Mouse (Mus musculus) midbrain, embryonic 11.5 days (tissue): ENCODE data around the gene Tmem127. TPM values are rescaled to one million over a fixed set of nuclear protein-coding genes. Genes with fewer than 3 reads are reported as not detected.
"Not testable (repeated sequence)": the region's sequence is repeated elsewhere in the genome, so short reads cannot be mapped to it uniquely, and the experiment has no call there.

Source experiments
- ATAC-seq: fragments of 200-750 bp; cut with Nextera tagmentation; 2 replicates; pipeline ENCODE4 v1.8.0; 2017; ENCODE audit warnings: moderate TSS enrichment, moderate library complexity; ENCODE audit not compliant: low FRiP score
- DNase-seq: peaks from one replicate; pipeline ENCODE4 v3.0.0; 2015; ENCODE audit warnings: low spot score; ENCODE audit errors: missing footprints
- H3K27ac ChIP-seq: fragments of 300-500 bp; sonication (generic); 2 replicates; pipeline ENCODE4 v1.5.1; 2014; ENCODE audit warnings: low read depth, low read length
- H3K27me3 ChIP-seq: fragments of 300-500 bp; sonication (generic); 2 replicates; pipeline ENCODE4 v1.6.1; 2014; ENCODE audit warnings: mild to moderate bottlenecking, low read length, moderate library complexity, mixed read lengths; ENCODE audit not compliant: control insufficient read depth, insufficient read depth
- H3K36me3 ChIP-seq: fragments of 300-500 bp; sonication (generic); 2 replicates; pipeline ENCODE4 v1.6.1; 2014; ENCODE audit warnings: mild to moderate bottlenecking, low read length, moderate library complexity, mixed read lengths; ENCODE audit not compliant: control insufficient read depth, insufficient read depth
- H3K4me1 ChIP-seq: fragments of 300-500 bp; sonication (generic); 2 replicates; pipeline ENCODE4 v1.6.1; 2014; ENCODE audit warnings: low read length; ENCODE audit not compliant: control insufficient read depth, insufficient read depth
- H3K4me2 ChIP-seq: fragments of 300-500 bp; sonication (generic); 2 replicates; pipeline ENCODE4 v1.6.1; 2014; ENCODE audit warnings: mild to moderate bottlenecking, moderate library complexity
- H3K4me3 ChIP-seq: fragments of 300-500 bp; sonication (generic); 2 replicates; pipeline ENCODE4 v1.5.1; 2014; ENCODE audit warnings: low read depth, low read length
- H3K9ac ChIP-seq: fragments of 300-500 bp; sonication (generic); 2 replicates; pipeline ENCODE4 v1.6.1; 2014; ENCODE audit warnings: low read length
- H3K9me3 ChIP-seq: fragments of 300-500 bp; sonication (generic); 2 replicates; pipeline ENCODE4 v1.6.1; 2016; ENCODE audit warnings: low read length; ENCODE audit not compliant: control insufficient read depth
- WGBS: fragments of 180-500 bp; shearing (Covaris S2); extraction: QIAGEN DNeasy Blood & Tissue Kit; methylation state at CpG from one replicate; pipeline ENCODE4 v1.1.7; 2014; 5-methylcytosine and 5-hydroxymethylcytosine counted together
- polyA plus RNA-seq: library from polyadenylated mRNA; unstranded; fragments of >200 nt; fragmentation: Nextera tagmentation; extraction: Ambion mirVana; gene quantifications from 2 replicates; pipeline ENCODE4 v1.2.1, GENCODE M21; 2014

Tmem127 gene
- polyA plus RNA-seq, 1 experiment from 2014 or later, result 24.6 TPM

DNA sequence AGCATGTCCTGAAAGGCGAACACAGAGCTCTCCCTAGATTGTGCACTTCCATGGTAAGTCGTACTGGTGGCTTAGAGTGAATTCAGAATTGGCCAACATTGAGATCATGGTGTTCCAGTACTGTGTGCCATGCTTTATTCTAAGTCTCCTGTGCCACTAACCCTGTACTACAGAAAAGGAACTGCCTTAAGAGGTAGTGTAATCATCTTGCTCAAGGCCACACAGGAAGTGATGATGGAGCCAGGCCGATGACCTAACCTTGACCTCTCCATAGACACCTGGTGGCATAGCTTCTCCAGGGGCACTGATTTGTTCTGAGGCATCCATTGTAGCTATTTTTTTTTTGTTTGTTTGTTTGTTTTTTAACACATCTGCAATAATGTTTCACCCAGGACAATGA is 54.2 kb downstream of the Tmem127 start:
- Histone ChIP-seq H3K4me1 (no peaks in the 10 kb centered on the region), H3K27ac (no peak overlapping the region), H3K4me2 (no peak overlapping the region), H3K36me3 (peaks cover 16% of the 10 kb centered on the region), H3K4me3 (no peak overlapping the region), H3K9me3 (no peaks in the 10 kb centered on the region), H3K27me3 (no peaks in the 10 kb centered on the region), H3K9ac (no peak overlapping the region)
- no peak for ATAC-seq
- no peak for DNase-seq
- WGBS, result 91% methylated on average over 3 of the region's 3 CpGs

DNA sequence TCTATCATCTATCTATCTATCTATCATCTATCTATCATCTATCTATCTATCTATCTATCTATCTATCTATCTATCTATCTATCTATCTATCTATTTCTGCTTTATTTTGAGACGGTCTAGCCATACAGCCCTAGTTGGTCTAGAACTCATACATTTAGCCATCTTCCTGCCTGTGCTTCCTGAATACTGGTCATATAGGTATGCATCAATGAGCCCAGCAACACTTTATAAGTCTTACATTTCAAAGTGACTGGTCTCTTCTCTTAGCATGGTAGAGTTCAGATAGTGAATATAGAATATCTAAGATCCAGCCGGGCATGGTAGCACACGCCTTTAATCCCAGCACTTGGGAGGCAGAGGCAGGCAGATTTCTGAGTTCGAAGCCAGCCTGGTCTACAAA is 56.5 kb downstream of the Tmem127 start:
- H3K9me3 ChIP-seq, H3K36me3 ChIP-seq, ATAC-seq, H3K27me3 ChIP-seq, H3K9ac ChIP-seq, H3K4me1 ChIP-seq, H3K4me2 ChIP-seq, DNase-seq, H3K4me3 ChIP-seq, H3K27ac ChIP-seq: not testable (repeated sequence)
- WGBS, result 97% methylated on average over 4 of the region's 4 CpGs

DNA sequence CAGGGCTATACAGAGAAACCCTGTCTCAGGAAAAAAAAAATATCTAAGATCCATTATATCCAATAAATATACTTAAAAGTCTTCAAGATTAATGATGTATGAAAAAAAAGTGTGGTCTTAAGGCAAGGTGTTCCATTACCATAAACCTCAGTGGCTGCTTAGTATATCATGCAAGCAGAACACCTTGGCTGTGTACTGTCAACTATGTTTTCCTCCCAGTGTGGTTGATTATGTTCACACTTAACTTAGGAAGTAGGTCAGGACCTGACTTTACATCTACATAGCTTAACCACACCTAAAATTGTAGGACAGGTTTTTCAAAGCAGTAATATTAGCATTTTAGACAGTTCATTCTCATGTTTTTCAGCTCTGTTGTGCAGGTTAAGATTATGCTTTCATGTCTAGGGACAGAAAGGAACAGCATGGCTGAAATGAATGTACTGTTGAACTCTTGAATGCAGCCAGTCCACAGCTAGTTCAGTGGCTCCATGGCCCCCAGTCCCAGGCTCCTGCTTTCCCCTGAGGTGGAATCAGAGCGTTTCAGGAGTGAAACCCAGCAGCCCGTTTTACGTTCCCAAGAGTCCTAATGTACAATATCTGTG is 57.0 kb downstream of the Tmem127 start:
- Histone ChIP-seq H3K27me3 (no peaks in the 10 kb centered on the region), H3K9ac (no peak overlapping the region), H3K27ac (no peak overlapping the region), H3K4me1 (no peaks in the 10 kb centered on the region), H3K36me3 (0 out of 2 replicates have a peak, but pooled peaks cover 2% of the 10 kb centered on the region), H3K4me2 (no peak overlapping the region), H3K4me3 (no peak overlapping the region), H3K9me3 (no peaks in the 10 kb centered on the region)
- no peak for DNase-seq
- 84% methylated on average over 3 of the region's 3 CpGs for WGBS
- no peak for ATAC-seq

DNA sequence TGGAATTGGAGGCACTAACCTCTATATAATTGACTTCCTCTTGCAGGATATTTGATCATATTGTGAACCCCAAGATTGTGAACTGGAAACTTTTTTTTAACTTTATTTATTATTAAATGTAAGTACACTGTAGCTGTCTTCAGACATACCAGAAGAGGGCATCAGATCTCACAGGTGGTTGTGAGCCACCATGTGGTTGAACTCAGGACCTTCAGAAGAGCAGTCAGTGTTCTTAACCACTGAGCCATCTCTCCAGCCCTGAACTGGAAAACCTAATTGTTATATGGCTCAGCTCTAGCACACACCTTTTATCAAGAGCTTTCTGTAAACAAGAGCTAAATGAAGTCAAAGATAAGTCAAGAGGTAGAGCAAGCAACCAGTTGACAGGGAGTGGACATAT is 58.4 kb downstream of the Tmem127 start:
- no peaks in the 10 kb centered on the region for H3K36me3 ChIP-seq
- ATAC-seq, result no peak

DNA sequence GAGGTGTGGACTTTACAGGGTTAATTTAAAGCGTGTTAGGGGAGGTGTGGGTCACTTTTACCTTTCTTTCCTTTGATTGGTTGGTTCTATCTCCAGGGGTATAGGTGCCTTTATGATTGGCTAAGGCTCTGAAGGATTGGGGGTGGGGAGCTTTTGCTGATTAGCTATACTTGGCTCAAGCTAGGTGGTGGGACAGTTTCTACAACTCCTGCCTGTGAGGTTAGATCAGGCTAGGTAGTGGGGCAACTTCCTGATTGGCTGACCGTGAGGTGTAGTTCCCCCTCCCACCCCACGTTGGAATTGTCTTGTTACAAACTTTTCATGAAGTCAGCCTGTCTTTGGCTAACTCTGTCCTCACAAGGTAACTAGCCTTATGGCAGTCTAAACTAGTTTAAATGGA is 59.5 kb downstream of the Tmem127 start:
- no peaks in the 10 kb centered on the region for H3K9me3 ChIP-seq
- H3K36me3 ChIP-seq, result no peaks in the 10 kb centered on the region
- no peak overlapping the region for H3K4me3 ChIP-seq
- no peaks in the 10 kb centered on the region for H3K4me1 ChIP-seq
- 47% methylated on average over 3 of the region's 3 CpGs for WGBS
- H3K9ac ChIP-seq, result no peak overlapping the region
- H3K27me3 ChIP-seq, result no peaks in the 10 kb centered on the region
- no peak for ATAC-seq
- DNase-seq, result no peak
- no peak overlapping the region for H3K4me2 ChIP-seq
- no peak overlapping the region for H3K27ac ChIP-seq

More for the DNA sequence above, 58.4 kb downstream of the Tmem127 start:
- Histone ChIP-seq H3K4me2 (no peak overlapping the region), H3K4me1 (no peaks in the 10 kb centered on the region), H3K4me3 (no peak overlapping the region), H3K9me3 (no peaks in the 10 kb centered on the region), H3K27me3 (no peaks in the 10 kb centered on the region), H3K27ac (no peak overlapping the region), H3K9ac (no peak overlapping the region)
- DNase-seq, result no peak

DNA sequence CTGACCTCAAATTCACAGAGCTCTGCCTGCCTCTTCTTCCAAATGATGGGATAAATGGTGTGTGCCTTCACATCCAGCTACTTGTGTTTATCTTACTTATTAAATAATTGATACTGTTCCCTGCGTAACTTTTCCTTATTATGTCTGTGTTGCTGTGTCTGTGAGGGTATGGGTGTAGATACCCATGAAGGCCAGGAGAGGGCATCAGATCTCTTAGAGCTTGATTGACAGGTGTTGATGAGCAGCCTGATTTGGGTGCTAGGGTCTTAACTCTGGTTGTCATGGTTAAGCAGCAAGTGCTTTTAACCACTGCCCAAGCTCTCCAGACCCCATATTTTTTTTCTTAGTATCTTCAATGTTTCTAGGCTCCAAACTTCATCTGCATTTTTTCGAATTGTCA is 61.0 kb downstream of the Tmem127 start:
- Histone ChIP-seq H3K9ac (no peak overlapping the region), H3K4me2 (no peak overlapping the region), H3K27ac (no peak overlapping the region), H3K36me3 (no peaks in the 10 kb centered on the region), H3K9me3 (no peaks in the 10 kb centered on the region), H3K4me1 (no peaks in the 10 kb centered on the region), H3K27me3 (no peaks in the 10 kb centered on the region), H3K4me3 (no peak overlapping the region)
- ATAC-seq, result no peak
- WGBS, result 88% methylated on average over 2 of the region's 2 CpGs
- no peak for DNase-seq

DNA sequence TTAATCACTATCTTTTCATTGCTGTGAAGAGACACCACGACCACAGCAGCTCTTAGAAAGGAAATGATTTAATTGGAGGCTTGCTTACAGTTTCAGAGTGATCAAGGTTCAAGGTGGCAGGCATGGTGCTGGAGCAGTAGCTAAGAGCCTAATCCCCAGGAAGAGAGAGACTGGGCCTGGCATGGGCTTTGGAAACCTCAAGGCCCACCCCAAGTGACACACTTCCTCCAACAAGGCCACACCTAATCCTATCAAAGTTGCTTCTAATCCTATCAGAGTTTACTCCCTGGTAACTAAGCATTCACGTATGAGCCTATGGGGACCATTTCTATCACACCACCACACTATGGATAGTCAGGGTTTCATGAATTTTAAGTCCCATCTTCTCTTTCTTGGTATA is 62.5 kb downstream of the Tmem127 start:
- Histone ChIP-seq H3K4me3 (no peak overlapping the region), H3K4me1 (no peaks in the 10 kb centered on the region), H3K9me3 (no peaks in the 10 kb centered on the region), H3K36me3 (no peaks in the 10 kb centered on the region), H3K27me3 (no peaks in the 10 kb centered on the region), H3K4me2 (no peak overlapping the region), H3K9ac (no peak overlapping the region), H3K27ac (no peak overlapping the region)
- 51% methylated on average over 2 of the region's 2 CpGs for WGBS
- DNase-seq (no peak), ATAC-seq (no peak)

DNA sequence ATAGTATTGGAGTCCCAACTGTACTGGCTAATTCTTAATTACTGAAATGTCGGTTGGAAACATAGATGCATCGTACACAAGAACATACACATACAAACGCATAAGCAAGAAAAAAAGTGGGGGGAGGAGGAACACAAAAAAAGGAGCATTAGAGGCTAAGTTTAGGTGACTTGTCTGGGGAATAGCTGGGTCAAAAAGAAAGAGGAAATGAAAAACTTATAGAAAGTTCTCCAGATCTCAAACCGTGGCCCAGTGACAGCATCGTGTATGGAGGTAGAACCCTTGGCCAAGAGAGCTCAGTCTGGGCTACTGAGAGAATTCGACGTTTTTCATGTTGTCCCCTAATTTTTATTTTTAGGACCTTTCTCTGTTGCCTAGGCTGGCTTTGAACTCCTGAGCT is 63.0 kb downstream of the Tmem127 start:
- ATAC-seq (no peak), DNase-seq (no peak)
- no peak overlapping the region for H3K4me2 ChIP-seq
- no peaks in the 10 kb centered on the region for H3K4me1 ChIP-seq
- WGBS, result 94% methylated on average over 7 of the region's 7 CpGs
- no peaks in the 10 kb centered on the region for H3K36me3 ChIP-seq
- H3K27ac ChIP-seq, result no peak overlapping the region
- no peaks in the 10 kb centered on the region for H3K9me3 ChIP-seq
- no peak overlapping the region for H3K4me3 ChIP-seq
- no peak overlapping the region for H3K9ac ChIP-seq
- no peaks in the 10 kb centered on the region for H3K27me3 ChIP-seq
